Mouse (Mus musculus) lung, postnatal 36 days (tissue): ENCODE data around the gene Nckap1.

ENCODE experiments used
- DNase-seq: peaks from one replicate; pipeline ENCODE4 v3.0.0; 2022; ENCODE audit warnings: mixed read lengths

Gene Nckap1

DNA sequence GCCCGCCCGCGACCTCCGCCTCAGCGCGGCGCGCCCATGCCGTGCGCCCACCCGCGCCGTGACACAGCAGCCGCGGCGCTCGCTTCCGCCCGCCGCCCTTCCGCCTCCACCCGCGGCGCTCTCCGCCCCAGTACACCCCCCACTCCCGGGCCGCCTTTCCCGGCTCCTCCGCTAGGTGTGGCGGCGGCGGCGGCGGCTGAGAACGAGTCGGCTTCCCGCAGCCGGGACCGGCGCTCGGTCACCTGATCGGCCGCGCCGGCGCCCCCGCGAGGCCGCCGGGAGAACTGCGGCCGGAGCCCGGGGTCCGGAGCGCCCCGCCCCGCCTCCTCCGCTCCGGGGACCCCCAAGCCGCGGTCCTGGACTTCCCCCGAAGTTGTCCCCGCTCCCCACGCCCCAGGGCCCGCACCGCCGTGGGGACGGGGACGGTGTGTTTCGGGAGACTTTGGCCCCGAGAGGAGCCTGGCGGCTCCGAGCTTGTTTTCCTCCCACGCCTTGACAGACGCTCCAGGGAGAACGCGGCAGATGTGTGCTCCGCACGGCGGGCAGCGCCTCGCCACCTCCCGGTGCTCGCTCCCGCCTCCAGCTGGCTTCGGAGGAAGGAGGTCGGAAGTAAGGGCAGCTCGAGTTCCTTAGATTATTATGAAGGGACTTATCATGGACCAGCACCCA lies at the start of gene Nckap1:
Gene Nckap1 (minus strand): TSS at position 338 of the 669 bp plus-strand sequence.
- DNase-seq, result peak; percentile 90

GRCm38 (mm10) chr2:80624523-80624922 lies 43.3 kb upstream of the Nckap1 start:
- no peak for DNase-seq

GRCm38 (mm10) chr2:80621921-80622320 lies 40.7 kb upstream of the Nckap1 start:
- no peak for DNase-seq

DNA sequence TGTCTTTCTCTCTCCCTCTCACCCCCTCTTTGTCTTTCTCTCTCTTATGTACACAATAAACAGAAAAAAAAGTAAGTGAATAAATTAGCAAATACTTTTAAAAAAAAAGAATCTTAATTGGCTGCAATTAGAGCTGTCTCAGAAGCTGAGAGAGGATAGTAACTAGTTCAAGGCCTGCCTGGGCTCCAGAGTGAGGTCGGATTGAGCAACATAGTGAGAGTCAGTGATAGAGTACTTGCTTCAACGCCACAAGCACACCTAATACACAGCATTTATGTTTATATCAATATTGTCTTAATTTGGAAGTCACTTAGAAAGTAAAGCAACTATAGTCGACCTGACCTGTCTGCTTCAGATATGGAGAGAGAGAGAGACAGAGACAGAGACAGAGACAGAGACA lies 37.8 kb upstream of the Nckap1 start:
- no peak for DNase-seq

- peak; percentile 98 for DNase-seq
Observed at GRCm38 (mm10) chr2:80616854-80617737, 35.9 kb upstream of the Nckap1 start, which contains the start of the genes Dusp19 and Nup35. Dusp19 (plus strand) TSS chr2:80617045. Nup35 (plus strand) TSS chr2:80617236.

- DNase-seq, result no peak
Observed at GRCm38 (mm10) chr2:80612796-80613195, 31.6 kb upstream of the Nckap1 start.

GRCm38 (mm10) chr2:80612286-80612685 lies 31.1 kb upstream of the Nckap1 start:
- no peak for DNase-seq

- no peak for DNase-seq
Observed at GRCm38 (mm10) chr2:80603771-80604426, 22.7 kb upstream of the Nckap1 start.

DNA sequence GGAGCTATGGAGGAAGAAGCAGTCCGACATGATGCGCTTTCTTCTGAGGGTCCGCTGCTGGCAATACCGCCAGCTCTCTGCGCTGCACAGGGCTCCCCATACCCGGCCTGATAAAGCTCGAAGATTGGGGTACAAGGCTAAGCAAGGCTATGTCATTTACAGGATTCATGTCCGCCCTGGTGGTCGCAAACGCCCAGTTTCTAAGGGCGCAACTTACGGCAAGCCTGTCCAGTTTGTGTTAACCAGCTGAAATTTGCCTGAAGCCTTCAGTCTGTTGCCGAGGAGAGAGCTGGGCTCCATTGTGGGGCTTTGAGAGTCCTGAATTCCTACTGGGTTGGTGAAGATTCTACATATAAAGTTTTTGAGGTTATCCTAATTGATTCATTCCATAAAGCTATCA lies 21.6 kb upstream of the Nckap1 start:
- DNase-seq, result no peak

DNA sequence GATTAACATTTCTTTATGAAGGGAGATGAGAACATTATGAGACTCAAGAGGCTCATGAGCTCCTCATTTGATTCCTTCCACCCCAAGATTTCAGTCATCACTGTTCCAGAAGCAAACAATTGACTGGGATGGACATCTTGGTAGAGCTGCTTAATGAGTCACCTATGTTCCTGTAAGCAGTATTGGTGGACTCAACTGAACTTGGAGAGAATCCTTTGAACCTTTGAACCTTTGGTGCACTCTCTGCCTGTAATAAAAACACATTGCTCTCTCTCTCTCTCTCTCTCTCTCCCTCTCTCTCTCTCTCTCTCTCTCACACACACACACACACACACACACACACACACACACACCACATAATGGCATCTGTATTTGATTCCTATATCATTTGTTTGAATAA lies 19.4 kb upstream of the Nckap1 start:
- no peak for DNase-seq

DNA sequence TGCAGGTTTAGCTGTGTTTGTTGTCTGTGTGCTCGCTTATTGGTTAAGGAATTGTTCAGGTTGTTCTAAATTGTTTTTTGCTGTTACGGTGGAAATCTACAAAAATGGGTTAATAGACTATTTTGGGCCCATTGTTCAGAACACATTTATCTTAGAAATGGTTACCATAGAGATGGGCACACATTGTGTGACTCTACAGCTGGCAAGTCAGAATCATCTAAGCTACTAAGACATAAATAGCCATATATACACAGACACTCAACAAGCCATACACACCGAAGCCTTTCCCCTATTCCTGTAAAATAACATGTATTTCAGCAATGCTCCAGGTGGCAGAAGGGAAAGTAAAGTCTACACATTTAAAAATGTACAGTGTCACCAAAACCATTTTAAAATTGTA lies 18.7 kb upstream of the Nckap1 start:
- DNase-seq, result no peak

DNA sequence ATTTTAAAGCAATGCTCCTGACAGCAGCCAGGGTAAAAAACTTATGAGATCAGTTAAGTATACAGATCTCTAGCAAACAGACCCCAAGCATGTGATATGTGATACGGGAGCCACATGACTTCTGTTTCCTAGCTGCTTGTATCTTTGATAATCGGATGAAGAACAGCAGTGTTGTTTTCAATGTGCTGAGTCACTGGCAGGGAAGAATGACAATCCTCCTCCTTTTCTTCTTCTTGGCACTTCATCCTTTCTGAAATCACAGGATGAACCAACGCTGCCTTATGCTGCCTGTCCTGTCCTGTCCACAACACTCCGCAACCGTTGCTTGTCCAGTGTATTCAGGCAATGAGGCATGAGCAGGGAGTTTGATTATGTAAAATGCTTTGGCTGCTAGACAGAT lies 15.8 kb upstream of the Nckap1 start:
- no peak for DNase-seq

DNA sequence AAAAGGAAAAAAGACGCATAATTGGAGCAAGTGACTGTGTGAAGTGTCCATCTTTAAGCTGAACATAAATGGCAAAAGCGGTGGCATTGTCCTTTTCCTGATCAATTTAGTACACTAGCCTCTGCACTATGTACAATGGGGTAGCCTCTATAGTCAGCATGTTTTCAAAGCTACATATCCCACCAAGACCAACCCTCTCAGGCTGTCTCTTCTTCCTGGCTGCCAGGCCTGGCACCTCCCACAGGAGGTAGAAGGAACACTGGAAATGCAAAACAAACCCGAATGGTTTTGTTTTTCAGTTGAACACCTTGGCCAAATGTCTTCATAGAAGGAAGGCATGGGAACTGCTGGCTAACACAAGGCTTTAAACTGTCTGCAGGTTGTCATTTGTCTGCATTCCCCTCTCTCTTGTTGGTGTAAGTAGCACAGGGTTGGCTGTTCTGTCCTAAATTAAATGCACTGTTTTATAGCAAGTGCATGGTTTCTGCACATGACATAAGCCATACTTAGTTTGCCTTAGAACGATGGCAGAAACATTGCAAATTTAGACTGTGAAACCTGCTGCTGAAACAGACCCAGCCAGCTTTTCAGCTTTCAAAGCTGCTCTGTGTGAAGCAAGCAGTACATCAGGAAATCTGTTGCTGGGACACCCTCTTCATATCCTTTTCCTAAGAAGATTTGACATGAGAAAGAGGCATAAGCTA lies 13.2 kb upstream of the Nckap1 start:
- DNase-seq, result no peak

GRCm38 (mm10) chr2:80582356-80582755 lies 1.2 kb upstream of the Nckap1 start:
- DNase-seq, result no peak

GRCm38 (mm10) chr2:80580311-80580961 lies 744 bp downstream of the Nckap1 start:
- DNase-seq, result peak; percentile 36

- no peak for DNase-seq
Observed at GRCm38 (mm10) chr2:80579253-80579891, 1.8 kb downstream of the Nckap1 start.

DNA sequence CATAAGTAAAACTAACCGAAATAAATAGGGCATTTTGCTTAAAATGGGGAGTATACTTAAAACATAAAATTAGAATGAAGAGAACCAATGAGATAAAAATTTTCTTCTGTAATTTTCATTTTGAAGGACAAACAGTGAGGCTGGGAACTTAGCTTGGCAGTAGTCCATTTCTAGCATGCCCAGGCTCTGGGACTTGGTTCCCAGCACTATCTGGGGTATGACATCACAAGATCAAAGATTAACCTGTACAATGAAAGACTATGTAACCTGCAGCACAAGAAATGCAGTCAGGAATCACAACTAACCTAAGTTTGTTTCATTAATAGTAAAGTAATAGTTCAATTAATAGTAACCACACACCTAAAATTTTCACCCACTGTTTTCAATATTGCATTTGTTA lies 3.9 kb downstream of the Nckap1 start:
- DNase-seq, result no peak

DNA sequence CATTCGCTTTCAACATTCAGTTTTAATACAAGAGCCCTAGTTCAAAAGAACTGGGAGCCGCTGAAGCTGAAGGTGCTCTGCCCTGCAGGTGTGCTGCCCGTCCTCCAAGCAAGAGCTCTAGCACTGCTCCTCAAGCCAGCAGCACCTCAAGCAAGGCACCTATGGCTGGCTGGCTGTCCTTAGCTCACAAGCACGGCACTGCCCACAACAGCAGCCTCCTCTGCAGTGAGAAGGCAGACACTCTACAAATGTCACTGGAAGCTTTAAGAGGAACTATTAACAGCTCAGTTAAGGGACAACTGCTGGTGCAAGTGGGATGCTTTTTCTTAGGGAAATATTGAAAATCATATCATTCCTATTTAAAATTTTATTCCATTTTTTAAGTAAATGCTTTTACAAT lies 10.5 kb downstream of the Nckap1 start:
- DNase-seq, result no peak

DNA sequence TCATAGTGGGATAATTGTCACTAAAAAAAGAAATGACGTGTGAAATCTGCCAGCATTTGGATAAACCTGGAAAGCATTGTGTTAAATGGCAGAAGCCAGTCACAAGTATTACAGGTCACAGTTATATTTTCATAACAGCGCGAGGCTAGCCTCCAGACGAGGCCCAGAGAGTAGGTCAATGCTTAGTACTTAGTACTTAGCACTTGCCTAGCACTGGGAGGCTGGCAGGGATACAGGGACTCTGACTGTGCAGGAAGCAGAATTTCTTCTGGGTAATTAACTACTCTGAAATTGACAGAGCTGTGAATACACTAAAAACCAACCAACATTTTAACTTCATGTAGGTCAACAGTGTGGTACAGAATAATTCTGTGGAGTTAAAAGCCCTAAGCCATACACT lies 13.8 kb downstream of the Nckap1 start:
- no peak for DNase-seq

DNA sequence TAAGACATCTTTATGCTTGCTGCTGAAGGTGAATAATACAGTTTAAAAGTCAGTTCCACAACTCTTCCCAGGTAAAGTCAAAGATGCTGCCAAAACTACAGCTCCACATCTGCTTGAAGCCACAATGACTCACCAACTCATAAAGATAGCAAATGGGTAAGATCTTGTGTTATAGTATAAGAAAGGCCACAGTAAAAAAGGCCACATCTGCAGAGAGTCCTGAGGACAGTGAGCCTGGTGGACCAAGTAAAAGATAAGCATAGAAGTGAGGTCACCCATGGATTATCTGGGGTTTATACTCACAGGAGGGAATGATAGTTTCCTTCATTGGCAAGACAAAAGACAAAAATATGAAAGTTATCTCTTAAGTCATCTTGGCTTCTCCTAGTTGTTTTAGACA lies 18.9 kb downstream of the Nckap1 start:
- no peak for DNase-seq

GRCm38 (mm10) chr2:80561478-80561877 lies 19.7 kb downstream of the Nckap1 start:
- peak; percentile 26 for DNase-seq

DNA sequence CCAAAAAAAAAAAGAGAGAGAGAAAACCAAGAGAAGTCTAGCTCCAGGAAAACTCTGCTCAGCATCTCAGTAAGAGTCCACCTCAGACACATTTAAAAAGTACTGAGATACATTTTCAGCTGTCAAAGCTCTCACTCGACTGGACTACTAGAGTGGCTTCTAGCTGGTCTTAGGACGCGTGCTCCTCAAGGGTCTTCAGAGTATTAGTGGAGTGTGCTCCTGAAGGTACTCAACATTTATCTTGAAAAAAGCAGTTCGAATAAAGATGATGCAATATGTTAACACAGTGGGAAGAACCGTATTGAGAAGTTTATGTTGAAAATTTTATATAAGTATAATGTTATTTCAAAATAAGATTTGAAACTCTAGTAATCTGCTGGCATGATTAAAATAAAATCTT lies 20.4 kb downstream of the Nckap1 start:
- DNase-seq, result peak; percentile 34
